Mouse (Mus musculus) heart, postnatal 0 days (tissue): Measurements from ENCODE around the gene 1700016D06Rik.

Experiments
- CTCF ChIP-seq: IDR thresholded peaks from 2 replicates; pipeline ENCODE4 v1.5.1; 2016; ENCODE audit warnings: antibody characterized with exemption, control low read depth, low read depth
- EP300 ChIP-seq: IDR thresholded peaks from 2 replicates; pipeline ENCODE4 v1.6.1; 2016; ENCODE audit warnings: antibody characterized with exemption, low read depth

DNA sequence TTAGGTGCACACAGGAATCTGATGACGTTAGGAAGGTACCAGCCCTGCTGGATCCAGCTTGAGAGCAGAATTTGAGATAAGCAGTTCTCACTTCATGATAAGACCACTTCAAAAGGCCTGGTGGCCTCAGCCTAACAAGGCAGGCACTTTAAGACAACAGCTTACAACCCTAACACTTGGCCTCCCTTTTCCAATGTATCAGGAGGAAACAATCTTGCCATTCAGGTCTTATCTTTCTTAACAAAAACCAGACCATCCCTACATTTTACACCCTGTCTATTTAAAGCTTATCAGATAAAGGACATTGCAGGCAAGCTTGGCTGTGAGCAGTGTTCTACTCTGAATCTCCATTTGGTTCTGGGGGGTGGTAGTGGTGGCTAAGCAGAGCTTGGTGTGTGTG is 8.4 kb downstream of the 1700016D06Rik start:
- TF ChIP-seq CTCF = no peak
- no peak for TF ChIP-seq EP300
